Mouse (Mus musculus) myocyte (in vitro differentiated cells): ENCODE measurements at regions not wholly inside any gene's neighbourhood (a gene's known extent, or its start where the extent isn't known, plus 50 kb on each side); places are given as distances from the start of the nearest gene placed in this dataset.

ENCODE experiments used
- E2F4 ChIP-seq: IDR thresholded peaks from one replicate; pipeline ENCODE4 v1.6.1; 2011; ENCODE audit warnings: mild to moderate bottlenecking, control low read depth, moderate library complexity; ENCODE audit not compliant: insufficient read depth
- MAX ChIP-seq: IDR thresholded peaks from one replicate; pipeline ENCODE4 v1.6.1; 2011; ENCODE audit warnings: low read depth, mild to moderate bottlenecking, control low read depth
- MYOD1 ChIP-seq, 3 experiments: IDR thresholded peaks; one replicate each; pipeline ENCODE4 v1.6.1; 2011; ENCODE audit warnings: control low read depth in 2 of 3, low read depth in 2 of 3, mild to moderate bottlenecking in 2 of 3, moderate library complexity in 1 of 3; ENCODE audit not compliant: insufficient read length in 2 of 3, control insufficient read depth in 1 of 3
- POLR2A ChIP-seq: IDR thresholded peaks from one replicate; pipeline ENCODE4 v1.6.1; 2011; ENCODE audit warnings: low read depth, mild to moderate bottlenecking, control low read depth, moderate library complexity; ENCODE audit not compliant: insufficient read length
- POLR2AphosphoS2 ChIP-seq: IDR thresholded peaks from one replicate; pipeline ENCODE4 v1.6.1; 2011; ENCODE audit warnings: low read depth, control low read depth; ENCODE audit not compliant: insufficient read length
- TCF12 ChIP-seq: IDR thresholded peaks from one replicate; pipeline ENCODE4 v1.6.1; 2011; ENCODE audit warnings: mild to moderate bottlenecking, control low read depth; ENCODE audit not compliant: poor library complexity, insufficient read depth, severe bottlenecking
- USF1 ChIP-seq: IDR thresholded peaks from one replicate; pipeline ENCODE4 v1.6.1; 2011; ENCODE audit warnings: low read depth, mild to moderate bottlenecking, control low read depth, moderate library complexity

- TF ChIP-seq POLR2A, result no peak
- TF ChIP-seq E2F4, result no peak
- TF ChIP-seq TCF12, result no peak
- TF ChIP-seq MAX, result no peak
- no peak for TF ChIP-seq USF1
- TF ChIP-seq POLR2AphosphoS2, result no peak
- TF ChIP-seq MYOD1 (IDR thresholded peaks at IDR 0.05; ENCODE audit: control insufficient read depth in 1 of 3, insufficient read length in 2 of 3, low read depth in 2 of 3), result no peak
These were observed 597.8 kb downstream of the Kcna4 start for GRCm38 (mm10) chr2:107888245-107888644.
